Mouse (Mus musculus) layer of hippocampus, postnatal 14 days (tissue): ENCODE measurements around the gene Plrg1. TPM values are rescaled to one million over a fixed set of nuclear protein-coding genes. Genes with fewer than 3 reads are reported as not detected.

Experiments used
- total RNA-seq, 2 experiments: library from RNA; stranded (reverse); gene quantifications; 2 replicates each; pipeline ENCODE4 v1.2.3; 2021

Gene Plrg1
- total RNA-seq, 2 experiments from 2014 or later, result 43.6 to 44.4 TPM

Other genes starting within 250 kb of the Plrg1 start
- gene Rbm46, start 179.0 kb upstream of the Plrg1 start, total RNA-seq, result under 1 TPM; 0.60 to 0.94 TPM
- gene Lrat, start 151.5 kb upstream of the Plrg1 start, total RNA-seq, result under 1 TPM; 0.10 to 0.21 TPM
- not detected for gene Fgg, start 47.8 kb upstream of the Plrg1 start, total RNA-seq
- not detected for gene Fga, start 29.4 kb upstream of the Plrg1 start, total RNA-seq
- not detected for gene Fgb, start 5.7 kb upstream of the Plrg1 start, total RNA-seq
- 1 to 10 TPM; 5.0 to 5.3 TPM for gene Dchs2, start 72.4 kb downstream of the Plrg1 start, total RNA-seq